Mouse (Mus musculus) urinary bladder, postnatal 14 days (tissue): ENCODE results near the gene Zbtb16.

Experiments used
- DNase-seq: peaks from one replicate; pipeline ENCODE4 v3.0.0; 2021; ENCODE audit warnings: low spot score

Gene Zbtb16

GRCm38 (mm10) chr9:48824533-48825130 lies 11.4 kb downstream of the Zbtb16 start:
- DNase-seq, result no peak

- no peak for DNase-seq
Observed at GRCm38 (mm10) chr9:48823851-48824250, 12.2 kb downstream of the Zbtb16 start.

- no peak for DNase-seq
Observed at GRCm38 (mm10) chr9:48823319-48823705, 12.7 kb downstream of the Zbtb16 start.

GRCm38 (mm10) chr9:48822586-48823318 lies 13.3 kb downstream of the Zbtb16 start:
- DNase-seq, result no peak

GRCm38 (mm10) chr9:48821916-48822585 lies 14.0 kb downstream of the Zbtb16 start:
- no peak for DNase-seq

GRCm38 (mm10) chr9:48821431-48821830 lies 14.6 kb downstream of the Zbtb16 start:
- no peak for DNase-seq

- no peak for DNase-seq
Observed at GRCm38 (mm10) chr9:48820791-48821190, 15.2 kb downstream of the Zbtb16 start.

- DNase-seq, result no peak
Observed at GRCm38 (mm10) chr9:48819695-48820094, 16.3 kb downstream of the Zbtb16 start.

GRCm38 (mm10) chr9:48819137-48819536 lies 16.9 kb downstream of the Zbtb16 start:
- no peak for DNase-seq

- no peak for DNase-seq
Observed at GRCm38 (mm10) chr9:48817907-48818306, 18.1 kb downstream of the Zbtb16 start.

- DNase-seq, result peak; percentile 43
Observed at GRCm38 (mm10) chr9:48817399-48817793, 18.6 kb downstream of the Zbtb16 start.

- no peak for DNase-seq
Observed at GRCm38 (mm10) chr9:48816678-48817398, 19.2 kb downstream of the Zbtb16 start.

- no peak for DNase-seq
Observed at GRCm38 (mm10) chr9:48816157-48816556, 19.9 kb downstream of the Zbtb16 start.

GRCm38 (mm10) chr9:48814881-48815495 lies 21.0 kb downstream of the Zbtb16 start:
- DNase-seq, result no peak

- DNase-seq, result no peak
Observed at GRCm38 (mm10) chr9:48813960-48814880, 21.8 kb downstream of the Zbtb16 start.

GRCm38 (mm10) chr9:48812352-48812751 lies 23.7 kb downstream of the Zbtb16 start:
- no peak for DNase-seq

GRCm38 (mm10) chr9:48806591-48806990 lies 29.4 kb downstream of the Zbtb16 start:
- DNase-seq, result no peak

GRCm38 (mm10) chr9:48805850-48806249 lies 30.2 kb downstream of the Zbtb16 start:
- no peak for DNase-seq

- no peak for DNase-seq
Observed at GRCm38 (mm10) chr9:48804509-48804908, 31.5 kb downstream of the Zbtb16 start.

GRCm38 (mm10) chr9:48803460-48804240 lies 32.4 kb downstream of the Zbtb16 start:
- no peak for DNase-seq
